Mouse (Mus musculus) stomach, postnatal 0 days (tissue): Measurements from ENCODE around the gene Smcp. TPM values are rescaled to one million over a fixed set of nuclear protein-coding genes. Genes with fewer than 3 reads are reported as not detected.

Experiments
- ATAC-seq: fragments of 200-750 bp; cut with Nextera tagmentation; 2 replicates; pipeline ENCODE4 v1.8.0; 2017; ENCODE audit not compliant: low FRiP score, low TSS enrichment
- DNase-seq: peaks from one replicate; pipeline ENCODE4 v3.0.0-alpha.2; 2016; ENCODE audit warnings: low spot score
- H3K27ac ChIP-seq: fragments of 300-500 bp; sonication (generic); replicated peaks from 2 replicates; pipeline ENCODE4 v1.5.1; 2014; ENCODE audit warnings: mild to moderate bottlenecking, control low read depth
- H3K27me3 ChIP-seq: fragments of 300-500 bp; sonication (generic); 2 replicates; pipeline ENCODE4 v1.6.1; 2014; ENCODE audit warnings: low read length; ENCODE audit not compliant: control insufficient read depth, insufficient read depth
- H3K36me3 ChIP-seq: fragments of 300-500 bp; sonication (generic); 2 replicates; pipeline ENCODE4 v1.6.1; 2014; ENCODE audit warnings: low read length, mixed read lengths; ENCODE audit not compliant: control insufficient read depth, insufficient read depth
- H3K4me1 ChIP-seq: fragments of 300-500 bp; sonication (generic); replicated peaks from 2 replicates; pipeline ENCODE4 v1.6.1; 2014; ENCODE audit warnings: antibody characterized with exemption; ENCODE audit not compliant: control insufficient read depth, insufficient read depth
- H3K4me2 ChIP-seq: fragments of 300-500 bp; sonication (generic); replicated peaks from 2 replicates; pipeline ENCODE4 v1.6.1; 2014; ENCODE audit warnings: low read depth, mild to moderate bottlenecking, control low read depth, moderate library complexity
- H3K4me3 ChIP-seq: fragments of 300-500 bp; sonication (generic); 2 replicates; pipeline ENCODE4 v1.5.1; 2014; ENCODE audit warnings: low read depth, low read length, control low read depth
- H3K9ac ChIP-seq: fragments of 300-500 bp; sonication (generic); 2 replicates; pipeline ENCODE4 v1.6.1; 2014; ENCODE audit warnings: mild to moderate bottlenecking, low read length, control low read depth, mixed read lengths
- H3K9me3 ChIP-seq: fragments of 300-500 bp; sonication (generic); 2 replicates; pipeline ENCODE4 v1.6.1; 2016; ENCODE audit warnings: low read length; ENCODE audit not compliant: control insufficient read depth
- CTCF ChIP-seq: IDR thresholded peaks from 2 replicates; pipeline ENCODE4 v1.5.1; 2016; ENCODE audit warnings: antibody characterized with exemption, low read depth, mild to moderate bottlenecking, moderate library complexity
- EP300 ChIP-seq: optimal IDR thresholded peaks from 2 replicates; pipeline ENCODE3; 2016; ENCODE audit warnings: antibody characterized with exemption
- WGBS: fragments of 180-500 bp; shearing (Covaris S2); extraction: QIAGEN DNeasy Blood & Tissue Kit; methylation state at CpG from one replicate; pipeline ENCODE4 v1.1.7; 2014; 5-methylcytosine and 5-hydroxymethylcytosine counted together
- polyA plus RNA-seq: library from polyadenylated mRNA; unstranded; fragments of >200 nt; fragmentation: Nextera tagmentation; extraction: Ambion mirVana; gene quantifications from 2 replicates; pipeline ENCODE4 v1.2.1, GENCODE M21; 2015

Gene Smcp
- polyA plus RNA-seq, 1 experiment from 2014 or later, result not detected

DNA sequence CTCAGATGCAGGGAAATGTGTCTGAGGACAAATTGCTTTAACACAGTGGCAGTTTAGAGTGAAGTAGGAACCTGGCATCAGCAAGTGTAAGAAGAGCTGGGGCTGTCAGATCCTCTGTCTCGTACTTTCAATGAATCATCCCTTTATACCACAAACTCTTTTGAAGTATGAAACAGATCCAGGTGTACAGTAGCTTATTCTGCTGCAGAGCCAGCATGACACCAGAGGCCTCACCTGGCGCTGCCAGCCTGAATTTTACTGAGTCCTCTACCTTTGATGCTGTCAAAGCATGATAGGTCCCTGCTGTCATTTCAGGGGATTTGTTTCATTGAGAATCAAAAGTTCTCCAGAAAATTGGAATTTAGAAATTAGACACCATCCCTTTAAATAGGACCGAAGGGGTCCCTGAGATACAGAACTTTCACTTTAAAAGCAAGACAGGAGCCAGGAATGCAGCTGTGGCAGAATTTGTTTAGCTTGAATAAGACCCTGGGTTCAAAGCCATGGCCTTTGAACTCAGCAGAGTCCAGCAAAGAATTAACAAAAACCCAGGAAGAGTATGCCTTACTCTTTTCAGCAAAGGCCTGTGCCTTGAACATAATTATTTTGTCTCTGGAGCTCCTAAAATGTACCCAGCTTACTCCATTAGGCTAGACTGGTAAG is 5.5 kb downstream of the Smcp start:
- no peaks in the 10 kb centered on the region for H3K27me3 ChIP-seq
- WGBS, result 45% methylated on average over 3 of the region's 3 CpGs
- no peaks in the 10 kb centered on the region for H3K9me3 ChIP-seq

DNA sequence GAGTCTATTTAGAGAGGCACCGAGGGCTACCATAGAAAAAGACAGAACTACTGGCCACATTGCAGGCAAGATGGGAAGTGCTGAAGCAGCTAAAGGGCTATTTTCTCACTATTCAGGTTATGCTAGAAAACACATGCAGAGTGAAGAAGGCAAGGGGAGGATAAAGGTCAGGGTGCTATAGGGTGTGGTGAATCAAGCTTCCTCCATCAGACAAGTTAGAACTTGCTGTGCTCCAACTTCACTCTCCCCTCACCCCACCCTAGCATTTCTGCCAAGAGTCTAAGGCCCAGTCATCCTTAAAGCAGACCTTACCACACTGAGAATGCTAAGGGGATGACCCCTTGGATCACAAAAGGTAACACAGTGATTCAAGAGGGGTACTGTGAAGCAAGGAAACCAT is 9.3 kb downstream of the Smcp start:
- DNase-seq (peak; percentile 19), ATAC-seq (peak; percentile 85)
- Histone ChIP-seq H3K9me3 (no peaks in the 10 kb centered on the region), H3K4me2 (no peak overlapping the region), H3K36me3 (no peaks in the 10 kb centered on the region), H3K9ac (no peak overlapping the region), H3K27me3 (no peaks in the 10 kb centered on the region), H3K4me3 (no peak overlapping the region), H3K27ac (peak overlapping the region; percentile 71), H3K4me1 (no peaks in the 10 kb centered on the region)
- TF ChIP-seq EP300, result no peak
- TF ChIP-seq CTCF, result no peak
- 54% methylated on average over 1 of the region's 1 CpGs for WGBS

More for the DNA sequence above, 5.5 kb downstream of the Smcp start:
- Histone ChIP-seq H3K36me3 (no peaks in the 10 kb centered on the region), H3K9ac (no peak overlapping the region), H3K4me1 (no peaks in the 10 kb centered on the region), H3K4me3 (no peak overlapping the region), H3K27ac (no peak overlapping the region), H3K4me2 (no peak overlapping the region)
- no peak for TF ChIP-seq CTCF
- TF ChIP-seq EP300, result no peak
- DNase-seq, result no peak
- ATAC-seq, result no peak

DNA sequence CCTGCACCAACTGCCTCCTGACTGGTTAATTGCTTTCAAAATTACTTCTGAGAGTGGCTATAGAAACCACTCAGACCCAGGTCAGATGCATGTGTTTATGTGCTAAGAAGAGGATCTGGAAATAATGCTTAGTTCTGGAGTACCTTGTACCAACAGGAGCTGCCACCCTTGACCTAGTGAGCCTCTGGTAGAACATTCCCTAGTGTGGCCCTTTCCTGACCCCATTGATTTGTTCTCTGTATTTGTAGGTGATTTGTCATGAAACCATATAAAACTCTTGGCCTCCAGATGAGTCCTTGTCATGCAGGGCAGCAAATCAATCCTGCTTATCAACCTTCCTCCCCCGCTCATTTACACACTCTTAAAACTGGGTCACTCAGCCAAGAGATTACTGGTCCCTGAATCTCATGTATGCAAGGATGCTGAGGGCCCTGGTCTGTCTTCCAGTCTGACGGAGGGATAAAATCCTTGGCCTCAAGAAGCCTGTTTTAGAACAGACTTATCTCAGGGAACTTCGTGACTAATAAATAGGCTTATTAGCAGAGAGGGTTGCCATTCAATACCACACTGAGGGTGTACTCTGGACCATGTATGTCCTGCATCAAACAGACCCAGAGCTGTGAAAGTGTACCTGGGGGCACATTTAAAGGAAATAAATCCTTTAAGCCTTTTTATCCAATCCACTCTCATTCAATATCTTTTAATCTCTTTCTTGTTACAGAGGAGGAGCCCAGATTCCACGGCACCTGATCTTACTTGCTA is 10.0 kb downstream of the Smcp start:
- peak; percentile 68 for ATAC-seq
- no peak for TF ChIP-seq CTCF
- TF ChIP-seq EP300, result no peak
- WGBS, result 42% methylated on average over 4 of the region's 4 CpGs

DNA sequence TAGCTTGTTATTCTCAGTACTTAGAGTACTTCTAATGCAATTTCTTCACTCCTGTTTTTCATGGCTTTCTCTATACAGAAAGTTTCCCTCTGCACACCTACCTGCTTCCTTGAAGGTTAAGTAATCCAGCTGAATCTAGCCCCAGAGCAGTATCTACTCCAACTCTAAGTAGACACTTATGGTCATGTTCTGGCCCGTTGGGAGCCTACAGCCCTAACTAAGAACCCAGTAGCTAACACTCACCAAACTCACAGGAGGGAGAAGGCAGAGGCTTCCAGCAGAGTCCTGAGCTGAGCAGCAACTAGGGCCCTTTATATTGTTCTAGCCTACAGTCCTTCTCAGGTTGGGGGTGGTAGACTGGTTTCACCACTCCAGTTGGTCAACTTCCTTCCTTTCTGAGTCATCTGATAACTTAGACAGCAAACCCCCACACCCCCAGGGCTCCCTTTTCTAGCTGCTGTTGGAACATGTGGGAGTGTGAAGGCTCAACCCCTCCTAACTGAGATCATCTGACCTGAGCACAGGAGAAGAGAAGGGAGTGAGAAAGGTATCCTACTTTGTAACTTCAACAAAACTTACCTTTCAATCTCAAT is 15.3 kb downstream of the Smcp start, which contains the start of gene Ivl:
TSS of gene Ivl (minus strand) at position 287 of the 593 bp plus-strand sequence.
- H3K9me3 ChIP-seq, result no peaks in the 10 kb centered on the region
- TF ChIP-seq CTCF, result no peak
- TF ChIP-seq EP300, result no peak
- H3K36me3 ChIP-seq, result no peaks in the 10 kb centered on the region
- no peaks in the 10 kb centered on the region for H3K27me3 ChIP-seq
- no peak for DNase-seq
- H3K27ac ChIP-seq, result peak within 1 kb of the TSS; percentile 35; the same call in 1 of the 2 replicates
- ATAC-seq, result no peak
- no peak within 1 kb of the TSS for H3K4me2 ChIP-seq
- no peaks in the 10 kb centered on the region for H3K4me1 ChIP-seq
- 61% methylated on average over 1 of the region's 1 CpGs for WGBS
- H3K9ac ChIP-seq, result no peak within 1 kb of the TSS
- no peak within 1 kb of the TSS for H3K4me3 ChIP-seq

More for the DNA sequence above, 10.0 kb downstream of the Smcp start:
- Histone ChIP-seq H3K27ac (peak overlapping the region; percentile 71), H3K4me3 (no peak overlapping the region), H3K9me3 (no peaks in the 10 kb centered on the region), H3K4me1 (no peaks in the 10 kb centered on the region), H3K36me3 (no peaks in the 10 kb centered on the region), H3K4me2 (no peak overlapping the region), H3K27me3 (no peaks in the 10 kb centered on the region), H3K9ac (no peak overlapping the region)
- DNase-seq, result no peak

DNA sequence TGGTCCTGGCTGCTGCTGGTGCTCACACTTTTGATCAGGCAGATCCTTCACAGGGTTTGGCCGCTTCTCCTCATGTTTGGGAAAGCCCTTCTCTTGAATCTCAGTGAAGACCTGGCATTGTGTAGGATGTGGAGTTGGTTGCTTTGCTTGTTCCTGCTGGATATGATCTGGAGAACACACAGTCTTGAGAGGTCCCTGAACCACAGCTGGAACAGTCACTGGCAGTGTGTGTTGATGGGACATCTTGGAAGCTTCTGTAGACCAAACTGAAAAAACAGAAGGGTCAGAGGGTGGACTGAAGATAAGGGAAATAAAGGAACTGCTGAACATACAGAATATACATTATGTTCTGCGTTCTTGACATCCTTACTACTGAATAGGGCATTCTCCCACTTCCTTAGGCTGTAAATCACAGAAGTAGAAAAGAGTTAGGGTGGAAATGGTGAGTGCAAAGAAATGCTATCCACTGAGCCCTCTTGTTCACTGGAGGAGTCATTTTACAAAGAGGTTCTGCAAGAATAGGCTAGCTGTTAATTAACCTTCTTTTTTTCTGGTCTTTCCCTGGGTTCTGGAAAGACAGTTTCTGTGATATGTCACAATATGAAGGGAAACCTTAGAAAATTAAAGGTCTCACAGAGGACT is 16.2 kb downstream of the Smcp start:
- 53% methylated on average over 2 of the region's 2 CpGs for WGBS
- DNase-seq, result no peak
- H3K9me3 ChIP-seq, result no peaks in the 10 kb centered on the region

More for the DNA sequence above, 16.2 kb downstream of the Smcp start:
- H3K4me1 ChIP-seq, result no peaks in the 10 kb centered on the region
- H3K27ac ChIP-seq, result no peak overlapping the region
- no peaks in the 10 kb centered on the region for H3K27me3 ChIP-seq
- TF ChIP-seq EP300 (no peak), CTCF (no peak)
- no peak for ATAC-seq
- H3K4me3 ChIP-seq, result no peak overlapping the region
- H3K9ac ChIP-seq, result no peak overlapping the region
- H3K4me2 ChIP-seq, result no peak overlapping the region
- no peaks in the 10 kb centered on the region for H3K36me3 ChIP-seq
